Mouse (Mus musculus) heart, postnatal 0 days (tissue): Measurements from ENCODE around the gene Vmac. TPM values are rescaled to one million over a fixed set of nuclear protein-coding genes. Genes with fewer than 3 reads are reported as not detected.
A peak's percentile ranks its signal among the peaks of the same experiment; 100 is the strongest.

Experiments used
- ATAC-seq: fragments of 200-750 bp; cut with Nextera tagmentation; 2 replicates; pipeline ENCODE4 v1.8.0; 2017; ENCODE audit warnings: low read depth, moderate number of reproducible peaks, moderate library complexity; ENCODE audit not compliant: insufficient read depth
- DNase-seq: peaks from one replicate; pipeline ENCODE4 v3.0.0-alpha.2; 2016; ENCODE audit warnings: low spot score
- H3K27ac ChIP-seq: fragments of 300-500 bp; sonication (generic); 2 replicates; pipeline ENCODE4 v1.5.1; 2014; ENCODE audit warnings: low read depth, mild to moderate bottlenecking
- H3K27me3 ChIP-seq: fragments of 300-500 bp; sonication (generic); 2 replicates; pipeline ENCODE4 v1.6.1; 2014; ENCODE audit warnings: low read length, mixed read lengths; ENCODE audit not compliant: control insufficient read depth, insufficient read depth
- H3K36me3 ChIP-seq: fragments of 300-500 bp; sonication (generic); replicated peaks from 2 replicates; pipeline ENCODE4 v1.6.1; 2014; ENCODE audit warnings: low read length, mixed read lengths; ENCODE audit not compliant: control insufficient read depth, insufficient read depth
- H3K4me1 ChIP-seq: fragments of 300-500 bp; sonication (generic); 2 replicates; pipeline ENCODE4 v1.6.1; 2014; ENCODE audit warnings: antibody characterized with exemption; ENCODE audit not compliant: control insufficient read depth, insufficient read depth
- H3K4me2 ChIP-seq: fragments of 300-500 bp; sonication (generic); 2 replicates; pipeline ENCODE4 v1.6.1; 2014; ENCODE audit warnings: low read depth, mild to moderate bottlenecking, low read length, moderate library complexity
- H3K4me3 ChIP-seq: fragments of 300-500 bp; sonication (generic); 2 replicates; pipeline ENCODE4 v1.5.1; 2014; ENCODE audit warnings: low read depth, low read length
- H3K9ac ChIP-seq: fragments of 300-500 bp; sonication (generic); replicated peaks from 2 replicates; pipeline ENCODE4 v1.6.1; 2014; ENCODE audit warnings: low read depth, low read length, mixed read lengths
- H3K9me3 ChIP-seq: fragments of 300-500 bp; sonication (generic); replicated peaks from 2 replicates; pipeline ENCODE4 v1.6.1; 2016; ENCODE audit warnings: low read length; ENCODE audit not compliant: control insufficient read depth
- CTCF ChIP-seq: IDR thresholded peaks from 2 replicates; pipeline ENCODE4 v1.5.1; 2016; ENCODE audit warnings: antibody characterized with exemption, control low read depth, low read depth
- EP300 ChIP-seq: IDR thresholded peaks from 2 replicates; pipeline ENCODE4 v1.6.1; 2016; ENCODE audit warnings: antibody characterized with exemption, low read depth
- WGBS: fragments of 180-500 bp; shearing (Covaris S2); extraction: QIAGEN DNeasy Blood & Tissue Kit; methylation state at CpG from one replicate; pipeline ENCODE4 v1.1.7; 2014; 5-methylcytosine and 5-hydroxymethylcytosine counted together
- polyA plus RNA-seq: library from polyadenylated mRNA; unstranded; fragments of >200 nt; fragmentation: Nextera tagmentation; extraction: Ambion mirVana; gene quantifications from 2 replicates; pipeline ENCODE4 v1.2.1, GENCODE M21; 2015
- total RNA-seq: library from RNA; depleted of rRNA; stranded (reverse); fragments of >200 nt; gene quantifications from 2 replicates; pipeline ENCODE4 v1.2.3, GENCODE M21; 2014; ENCODE audit warnings: low replicate concordance; rRNA removed

Gene Vmac
- total and polyA plus RNA-seq, 2 experiments from 2014 or later = 10.7 to 16.3 TPM

- Histone ChIP-seq H3K4me1 (no peaks in the 10 kb centered on the region), H3K27me3 (no peaks in the 10 kb centered on the region), H3K36me3 (no peaks in the 10 kb centered on the region), H3K9ac (peak overlapping the region; percentile 34; the same call in 1 of the 2 replicates), H3K4me2 (peak overlapping the region; percentile 89), H3K9me3 (no peaks in the 10 kb centered on the region), H3K27ac (no peak overlapping the region), H3K4me3 (peak overlapping the region; percentile 47)
- DNase-seq (peak; percentile 82), ATAC-seq (no peak)
- 5% methylated on average over 31 of the region's 31 CpGs for WGBS
- TF ChIP-seq CTCF = peak; percentile 85
- TF ChIP-seq EP300 = no peak
Measured at GRCm38 (mm10) chr17:56668384-56669144, 49.3 kb downstream of the Vmac start.

GRCm38 (mm10) chr17:56667591-56667990 is 50.2 kb downstream of the Vmac start:
- no peaks in the 10 kb centered on the region for H3K4me1 ChIP-seq
- H3K27ac ChIP-seq = no peak overlapping the region
- 61% methylated on average over 3 of the region's 3 CpGs for WGBS
- H3K4me2 ChIP-seq = no peak overlapping the region
- H3K36me3 ChIP-seq = no peaks in the 10 kb centered on the region
- H3K9me3 ChIP-seq = no peaks in the 10 kb centered on the region
- H3K4me3 ChIP-seq = no peak overlapping the region
- ATAC-seq (no peak), DNase-seq (no peak)
- H3K9ac ChIP-seq = no peak overlapping the region
- TF ChIP-seq CTCF = no peak
- TF ChIP-seq EP300 = no peak
- no peaks in the 10 kb centered on the region for H3K27me3 ChIP-seq

- H3K4me3 ChIP-seq = no peak overlapping the region
- ATAC-seq = no peak
Measured at GRCm38 (mm10) chr17:56666384-56666783, 51.4 kb downstream of the Vmac start.

GRCm38 (mm10) chr17:56664333-56664732 is 53.5 kb downstream of the Vmac start:
- Histone ChIP-seq H3K4me2 (no peak overlapping the region), H3K27me3 (no peaks in the 10 kb centered on the region), H3K4me1 (no peaks in the 10 kb centered on the region), H3K4me3 (no peak overlapping the region), H3K27ac (no peak overlapping the region), H3K36me3 (no peaks in the 10 kb centered on the region), H3K9ac (no peak overlapping the region), H3K9me3 (no peaks in the 10 kb centered on the region)
- 12% methylated on average over 10 of the region's 10 CpGs for WGBS
- no peak for DNase-seq
- no peak for ATAC-seq
- TF ChIP-seq EP300 (no peak), CTCF (no peak)

More at GRCm38 (mm10) chr17:56666384-56666783, 51.4 kb downstream of the Vmac start:
- no peak for TF ChIP-seq CTCF
- no peak for TF ChIP-seq EP300
- Histone ChIP-seq H3K9ac (no peak overlapping the region), H3K4me1 (no peaks in the 10 kb centered on the region), H3K27me3 (no peaks in the 10 kb centered on the region), H3K36me3 (no peaks in the 10 kb centered on the region), H3K4me2 (no peak overlapping the region), H3K9me3 (no peaks in the 10 kb centered on the region), H3K27ac (no peak overlapping the region)
- 81% methylated on average over 4 of the region's 4 CpGs for WGBS
- no peak for DNase-seq

Other genes with a start within 250 kb of the Vmac start
- gene Ptprs, start 241.5 kb downstream of the Vmac start, total RNA-seq = 136 and 138 TPM in 2 replicates
- 15.7 and 15.9 TPM in 2 replicates for gene Ptprs, start 241.5 kb downstream of the Vmac start, polyA plus RNA-seq
- not detected in 2 replicates for gene Znrf4, start 205.6 kb downstream of the Vmac start, total RNA-seq
- not detected in 2 replicates for gene Znrf4, start 205.6 kb downstream of the Vmac start, polyA plus RNA-seq
- not detected in 2 replicates for gene Gm20219, start 163.6 kb downstream of the Vmac start, total RNA-seq
- 0.08 and 0.30 TPM in 2 replicates for gene Gm20219, start 163.6 kb downstream of the Vmac start, polyA plus RNA-seq
- 16.4 and 63.4 TPM in 2 replicates for gene Safb2, start 133.4 kb downstream of the Vmac start, total RNA-seq
- gene Safb2, start 133.4 kb downstream of the Vmac start, polyA plus RNA-seq = 22.9 and 24.9 TPM in 2 replicates
- gene Safb, start 133.2 kb downstream of the Vmac start, total RNA-seq = 15.4 and 39.8 TPM in 2 replicates
- 52.9 and 55.5 TPM in 2 replicates for gene Safb, start 133.2 kb downstream of the Vmac start, polyA plus RNA-seq
- 199 and 207 TPM in 2 replicates for gene 2410015M20Rik, start 108.3 kb downstream of the Vmac start, total RNA-seq
- 527 and 554 TPM in 2 replicates for gene 2410015M20Rik, start 108.3 kb downstream of the Vmac start, polyA plus RNA-seq
- gene Rpl36, start 104.6 kb downstream of the Vmac start, total RNA-seq = 1,192 and 2,008 TPM in 2 replicates
- 1,600 and 1,704 TPM in 2 replicates for gene Rpl36, start 104.6 kb downstream of the Vmac start, polyA plus RNA-seq
- 109 and 115 TPM in 2 replicates for gene Lonp1, start 91.1 kb downstream of the Vmac start, total RNA-seq
- gene Lonp1, start 91.1 kb downstream of the Vmac start, polyA plus RNA-seq = 43.6 and 46.4 TPM in 2 replicates
- not detected in 2 replicates for gene Catsperd, start 89.9 kb downstream of the Vmac start, total RNA-seq
- 0.20 and 0.23 TPM in 2 replicates for gene Catsperd, start 89.9 kb downstream of the Vmac start, polyA plus RNA-seq
- 60.9 and 64.7 TPM in 2 replicates for gene Ranbp3, start 44.7 kb downstream of the Vmac start, total RNA-seq
- gene Ranbp3, start 44.7 kb downstream of the Vmac start, polyA plus RNA-seq = 38.8 and 40.6 TPM in 2 replicates
- gene Ndufa11, start 255 bp downstream of the Vmac start, total RNA-seq = 892 and 948 TPM in 2 replicates
- gene Ndufa11, start 255 bp downstream of the Vmac start, polyA plus RNA-seq = 1,914 and 1,978 TPM in 2 replicates
- gene Nrtn, start 39.5 kb upstream of the Vmac start, total RNA-seq = 83.1 and 104 TPM in 2 replicates
- 33.9 and 35.5 TPM in 2 replicates for gene Nrtn, start 39.5 kb upstream of the Vmac start, polyA plus RNA-seq
- 25.8 and 28.9 TPM in 2 replicates for gene Dus3l, start 46.7 kb upstream of the Vmac start, total RNA-seq
- 21.1 and 23.0 TPM in 2 replicates for gene Dus3l, start 46.7 kb upstream of the Vmac start, polyA plus RNA-seq
- gene Prr22, start 52.2 kb upstream of the Vmac start, total RNA-seq = 0.62 TPM in 1 of 2 replicates, not detected in the other
- gene Prr22, start 52.2 kb upstream of the Vmac start, polyA plus RNA-seq = 0.49 and 0.67 TPM in 2 replicates
- 7.0 and 17.9 TPM in 2 replicates for gene Rfx2, start 113.0 kb upstream of the Vmac start, total RNA-seq
- gene Rfx2, start 113.0 kb upstream of the Vmac start, polyA plus RNA-seq = 2.6 and 3.5 TPM in 2 replicates
- gene Acsbg2, start 156.4 kb upstream of the Vmac start, total RNA-seq = not detected in 2 replicates
- gene Acsbg2, start 156.4 kb upstream of the Vmac start, polyA plus RNA-seq = 0.04 TPM in 1 of 2 replicates, not detected in the other
- not detected in 2 replicates for gene 1700061G19Rik, start 157.5 kb upstream of the Vmac start, total RNA-seq
- gene 1700061G19Rik, start 157.5 kb upstream of the Vmac start, polyA plus RNA-seq = 0.36 TPM in 2 replicates
- gene Mllt1, start 217.4 kb upstream of the Vmac start, total RNA-seq = 29.8 and 48.5 TPM in 2 replicates
- 14.4 and 15.3 TPM in 2 replicates for gene Mllt1, start 217.4 kb upstream of the Vmac start, polyA plus RNA-seq